Mouse (Mus musculus) forebrain, embryonic 14.5 days (tissue): ENCODE results near the gene Pcyox1. TPM values are rescaled to one million over a fixed set of nuclear protein-coding genes. Genes with fewer than 3 reads are reported as not detected.

Experiments used
- ATAC-seq: fragments of 200-750 bp; cut with Nextera tagmentation; 2 replicates; pipeline ENCODE4 v1.8.0; 2017; ENCODE audit warnings: mild to moderate bottlenecking, moderate library complexity
- DNase-seq: peaks from one replicate; pipeline ENCODE4 v3.0.0-alpha.2; 2015; ENCODE audit warnings: low spot score
- H3K27ac ChIP-seq: fragments of 300-500 bp; sonication (generic); 2 replicates; pipeline ENCODE4 v1.5.1; 2014; ENCODE audit warnings: low read depth, mild to moderate bottlenecking, control low read depth, low read length, moderate library complexity
- H3K27me3 ChIP-seq: fragments of 300-500 bp; sonication (generic); replicated peaks from 2 replicates; pipeline ENCODE4 v1.6.1; 2014; ENCODE audit warnings: low read length, control low read depth, mixed read lengths; ENCODE audit not compliant: control insufficient read depth, insufficient read depth
- H3K36me3 ChIP-seq: fragments of 300-500 bp; sonication (generic); 2 replicates; pipeline ENCODE4 v1.6.1; 2014; ENCODE audit warnings: low read length, control low read depth; ENCODE audit not compliant: control insufficient read depth, insufficient read depth
- H3K4me1 ChIP-seq: fragments of 300-500 bp; sonication (generic); 2 replicates; pipeline ENCODE4 v1.6.1; 2014; ENCODE audit warnings: antibody characterized with exemption, low read length, control low read depth; ENCODE audit not compliant: control insufficient read depth, insufficient read depth
- H3K4me2 ChIP-seq: fragments of 300-500 bp; sonication (generic); 2 replicates; pipeline ENCODE4 v1.6.1; 2014; ENCODE audit warnings: mild to moderate bottlenecking, control low read depth, low read length
- H3K4me3 ChIP-seq: fragments of 300-500 bp; sonication (generic); 2 replicates; pipeline ENCODE4 v1.5.1; 2014; ENCODE audit warnings: low read depth, low read length, control low read depth
- H3K9ac ChIP-seq: fragments of 300-500 bp; sonication (generic); 2 replicates; pipeline ENCODE4 v1.6.1; 2014; ENCODE audit warnings: mild to moderate bottlenecking, low read length, control low read depth, moderate library complexity
- H3K9me3 ChIP-seq: fragments of 300-500 bp; sonication (generic); replicated peaks from 2 replicates; pipeline ENCODE4 v1.6.1; 2016; ENCODE audit warnings: low read length, control low read depth, mixed read lengths; ENCODE audit not compliant: control insufficient read depth
- whole genome bisulfite sequencing: fragments of 180-500 bp; shearing (Covaris S2); extraction: QIAGEN DNeasy Blood & Tissue Kit; methylation state at CpG from one replicate; pipeline ENCODE4 v1.1.7; 2014; 5-methylcytosine and 5-hydroxymethylcytosine counted together
- polyA plus RNA-seq: library from polyadenylated mRNA; unstranded; fragments of >200 nt; fragmentation: Nextera tagmentation; extraction: Ambion mirVana; gene quantifications from 2 replicates; pipeline ENCODE4 v1.2.1, GENCODE M21; 2014

Pcyox1 gene
- 81.3 and 90.2 TPM in 2 replicates for polyA plus RNA-seq

DNA sequence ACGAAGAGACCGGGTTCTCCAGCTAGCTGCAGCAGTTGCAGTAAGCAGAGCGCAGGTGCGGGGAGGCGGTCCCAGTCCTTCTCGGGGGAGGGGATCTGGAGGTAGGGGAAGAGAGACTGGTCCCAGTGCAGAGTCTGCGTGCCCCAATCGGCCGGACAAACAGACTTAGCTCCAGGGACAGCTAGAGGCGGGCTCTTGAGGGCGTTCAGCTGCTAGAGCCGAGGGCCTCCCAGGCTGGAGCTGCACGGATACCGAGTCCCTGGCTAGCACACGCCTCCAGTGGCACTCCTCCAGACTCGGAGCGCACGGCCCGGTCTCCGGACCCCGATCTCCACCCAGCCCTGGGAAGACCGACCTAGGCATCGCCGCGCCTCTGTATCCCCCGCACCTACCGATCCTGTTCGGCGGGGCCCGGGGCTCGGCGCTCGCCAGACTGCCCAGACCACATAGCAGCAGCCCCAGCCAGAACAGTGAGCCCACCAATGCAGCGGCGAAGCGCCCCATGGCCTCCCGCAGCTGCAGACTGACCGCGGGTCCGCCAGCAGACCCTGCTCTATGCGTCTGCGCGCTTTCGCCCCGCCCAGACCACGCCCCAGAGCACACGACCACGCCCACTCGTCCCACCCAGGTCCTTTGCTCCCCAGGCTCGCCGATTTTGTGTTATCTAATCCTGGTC lies at the start of gene Pcyox1:
Gene Pcyox1 (minus strand): TSS at position 574 of the 676 bp plus-strand sequence.
- peak within 1 kb of the TSS; percentile 96 for H3K9ac ChIP-seq
- no peaks in the 10 kb centered on the region for H3K9me3 ChIP-seq
- under 1% methylated on average over 51 of the region's 51 CpGs for WGBS
- H3K27ac ChIP-seq: peak within 1 kb of the TSS; percentile 91
- H3K36me3 ChIP-seq: peaks cover 22% of the 10 kb centered on the region
- peak within 1 kb of the TSS; percentile 69 for H3K4me2 ChIP-seq
- H3K4me1 ChIP-seq: peaks cover 17% of the 10 kb centered on the region
- ATAC-seq (peak; percentile 94), DNase-seq (peak; percentile 91)
- H3K4me3 ChIP-seq: peak within 1 kb of the TSS; percentile 87
- H3K27me3 ChIP-seq: no peaks in the 10 kb centered on the region

DNA sequence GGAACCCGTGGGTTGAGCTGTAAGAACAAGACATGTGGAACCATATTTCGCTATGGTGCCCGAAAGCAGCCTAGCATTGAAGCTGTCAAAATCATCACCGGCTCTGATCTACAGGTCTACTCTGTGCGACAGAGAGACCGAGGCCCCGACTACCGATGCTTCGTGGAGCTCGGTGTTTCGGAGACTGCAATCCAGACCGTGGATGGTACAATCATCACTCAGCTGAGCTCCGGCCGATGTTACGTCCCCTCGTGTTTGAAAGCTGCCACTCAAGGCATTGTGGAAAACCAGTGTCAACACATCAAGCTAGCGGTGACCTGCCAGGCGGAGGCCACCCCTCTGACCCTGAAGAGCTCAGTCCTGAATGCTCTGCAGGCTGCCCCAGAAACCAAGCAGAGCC lies 48.6 kb upstream of the Pcyox1 start:
- DNase-seq: no peak
- no peak overlapping the region for H3K4me3 ChIP-seq
- no peaks in the 10 kb centered on the region for H3K9me3 ChIP-seq
- H3K9ac ChIP-seq: no peak overlapping the region
- H3K27ac ChIP-seq: no peak overlapping the region
- WGBS: 97% methylated on average over 18 of the region's 18 CpGs
- H3K36me3 ChIP-seq: peaks cover 56% of the 10 kb centered on the region
- H3K27me3 ChIP-seq: no peaks in the 10 kb centered on the region
- no peak overlapping the region for H3K4me2 ChIP-seq
- no peaks in the 10 kb centered on the region for H3K4me1 ChIP-seq
- no peak for ATAC-seq

DNA sequence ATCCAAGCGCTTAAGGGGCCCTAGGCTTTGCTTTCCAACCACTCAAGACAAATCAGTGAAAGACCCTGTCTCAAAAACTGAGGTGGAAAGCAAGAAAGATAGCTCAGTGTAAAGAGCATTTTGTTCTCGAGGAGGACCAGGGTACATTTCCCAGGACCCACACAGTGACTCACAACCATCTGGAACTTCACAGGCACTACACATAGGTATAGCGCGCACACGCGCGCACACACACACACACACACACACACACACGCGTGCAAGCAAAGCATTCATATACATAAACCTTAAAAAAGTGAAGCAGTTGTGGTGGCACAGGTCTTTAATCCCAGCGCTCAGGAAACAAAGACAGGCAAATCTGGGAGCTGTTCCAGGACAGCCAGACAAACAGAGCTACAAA lies 44.6 kb upstream of the Pcyox1 start:
- Histone ChIP-seq H3K9ac (no peak overlapping the region), H3K4me2 (no peak overlapping the region)

DNA sequence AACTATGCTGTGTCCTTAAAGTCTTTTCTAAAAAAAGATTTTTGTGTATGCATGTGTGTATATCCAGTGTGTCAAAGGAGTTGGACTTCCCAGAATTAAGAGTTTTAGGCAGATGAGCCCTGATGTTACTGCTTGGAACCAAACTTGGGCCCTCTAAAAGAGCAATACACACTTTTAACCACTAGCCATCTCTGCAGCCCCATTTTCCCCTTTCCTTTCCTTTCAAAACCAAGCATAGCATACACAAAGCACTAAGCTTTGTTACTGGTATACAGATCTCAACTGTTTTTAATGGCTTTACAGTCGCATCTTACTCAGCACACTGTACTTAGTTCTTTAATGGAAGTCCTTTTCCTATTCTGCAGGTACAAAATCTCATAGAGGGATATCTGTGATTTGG lies 42.6 kb upstream of the Pcyox1 start:
- Histone ChIP-seq H3K9me3 (no peaks in the 10 kb centered on the region), H3K36me3 (peaks cover 33% of the 10 kb centered on the region), H3K4me3 (peak overlapping the region; percentile 83), H3K4me1 (no peaks in the 10 kb centered on the region), H3K9ac (peak overlapping the region; percentile 86), H3K27ac (no peak overlapping the region), H3K27me3 (no peaks in the 10 kb centered on the region), H3K4me2 (peak overlapping the region; percentile 79)
- no peak for ATAC-seq
- WGBS: 95% methylated on average over 1 of the region's 1 CpGs
- DNase-seq: no peak

More for the DNA sequence above, 44.6 kb upstream of the Pcyox1 start:
- DNase-seq (no peak), ATAC-seq (no peak)
- Histone ChIP-seq H3K36me3 (peaks cover 29% of the 10 kb centered on the region), H3K27ac (no peak overlapping the region), H3K4me1 (no peaks in the 10 kb centered on the region), H3K27me3 (no peaks in the 10 kb centered on the region), H3K4me3 (no peak overlapping the region), H3K9me3 (no peaks in the 10 kb centered on the region)
- WGBS: 91% methylated on average over 10 of the region's 10 CpGs

DNA sequence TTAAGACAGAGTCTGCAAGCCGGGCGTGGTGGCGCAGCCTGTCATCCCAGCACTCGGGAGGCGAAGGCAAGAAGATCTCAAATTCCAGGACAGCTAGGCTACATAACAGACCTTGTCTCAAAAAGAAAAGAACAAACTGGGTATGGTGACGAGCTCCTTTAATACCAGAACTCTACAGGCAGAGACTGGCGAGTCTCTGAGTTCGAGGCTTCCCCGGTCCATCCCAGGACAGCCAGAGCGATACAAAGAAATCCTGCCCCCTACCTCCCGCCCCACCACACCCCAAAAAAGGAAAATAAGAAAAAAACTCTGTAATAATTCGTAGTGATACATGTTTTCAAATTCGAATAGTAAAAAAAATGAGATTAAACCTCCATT lies 42.2 kb upstream of the Pcyox1 start:
- ATAC-seq (no peak), DNase-seq (no peak)
- Histone ChIP-seq H3K4me1 (no peaks in the 10 kb centered on the region), H3K27me3 (no peaks in the 10 kb centered on the region), H3K9me3 (no peaks in the 10 kb centered on the region), H3K4me3 (peak overlapping the region; percentile 83), H3K9ac (peak overlapping the region; percentile 86), H3K27ac (peak overlapping the region; percentile 87), H3K4me2 (peak overlapping the region; percentile 79), H3K36me3 (peaks cover 33% of the 10 kb centered on the region)
- 3% methylated on average over 13 of the region's 13 CpGs for WGBS

DNA sequence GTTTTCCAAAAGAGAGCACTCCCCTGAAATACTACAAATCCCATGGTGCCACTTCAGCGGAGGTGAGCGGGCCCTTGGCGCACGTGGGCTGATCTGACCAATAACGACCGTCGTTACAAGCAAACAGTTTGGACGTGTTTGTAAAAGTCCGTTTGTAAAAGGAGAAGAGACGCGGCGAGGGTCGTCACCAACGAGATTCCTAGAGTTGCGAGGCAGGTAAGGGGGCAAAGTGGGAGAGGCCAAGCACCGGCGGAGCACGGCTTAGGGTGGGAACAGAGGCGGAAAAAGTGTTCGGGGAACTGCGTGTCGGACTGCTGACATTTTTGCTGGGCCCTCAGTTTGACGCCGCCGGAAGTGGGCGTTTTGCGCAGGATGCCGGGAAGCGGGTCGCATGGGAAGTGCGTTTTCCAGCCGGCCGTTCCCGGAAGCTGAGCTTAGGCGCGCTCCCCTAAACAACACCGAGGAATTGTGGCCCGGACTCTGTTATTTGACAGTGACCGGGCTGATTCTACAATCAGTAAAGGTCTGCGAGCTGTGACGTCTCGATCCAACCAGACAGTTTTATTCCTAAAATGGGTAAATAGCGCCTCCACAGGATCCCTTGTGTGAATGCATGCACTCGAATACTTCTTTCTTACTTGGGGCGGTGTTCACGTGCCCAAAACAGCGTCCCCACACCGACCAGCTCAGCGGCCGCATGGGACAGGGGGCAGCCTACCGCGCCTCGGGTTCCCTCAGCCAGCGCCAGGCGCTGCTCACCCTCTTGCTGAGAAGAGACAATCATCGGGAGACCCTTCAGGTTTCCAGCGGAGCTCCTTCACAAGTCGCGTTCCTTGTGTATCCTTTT lies 41.5 kb upstream of the Pcyox1 start, which contains the start of gene C87436:
Gene C87436 (plus strand): TSS at position 103 of the 847 bp plus-strand sequence.
- peak; percentile 97 for DNase-seq

DNA sequence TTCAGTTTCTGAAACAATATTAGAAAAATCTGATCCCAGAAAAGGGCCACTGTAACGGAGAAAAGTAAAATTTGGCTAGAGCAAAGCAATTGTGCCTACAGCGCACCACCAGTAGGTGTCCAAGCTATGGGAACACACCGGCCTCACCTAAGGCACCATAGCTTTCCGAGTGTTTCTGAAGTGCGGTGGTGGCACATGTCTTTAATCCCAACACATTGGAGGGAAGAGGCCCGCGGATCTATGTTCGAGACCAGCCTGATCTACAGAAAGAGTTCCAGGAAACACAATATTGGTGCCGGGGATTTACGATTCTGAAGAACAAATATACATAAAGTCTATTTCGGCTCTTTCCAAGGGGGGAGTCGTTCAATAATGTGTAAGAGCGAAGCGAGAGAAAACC lies 40.8 kb upstream of the Pcyox1 start:
- peak overlapping the region; percentile 86 for H3K9ac ChIP-seq
- H3K36me3 ChIP-seq: peaks cover 39% of the 10 kb centered on the region
- H3K4me2 ChIP-seq: peak overlapping the region; percentile 79
- no peaks in the 10 kb centered on the region for H3K27me3 ChIP-seq
- no peaks in the 10 kb centered on the region for H3K9me3 ChIP-seq
- peak; percentile 51 for DNase-seq
- peak; percentile 28; the same call in 1 of the 2 replicates for ATAC-seq
- H3K4me3 ChIP-seq: peak overlapping the region; percentile 83
- H3K4me1 ChIP-seq: no peaks in the 10 kb centered on the region
- H3K27ac ChIP-seq: peak overlapping the region; percentile 87
- WGBS: 3% methylated on average over 14 of the region's 14 CpGs

More for the DNA sequence above, 41.5 kb upstream of the Pcyox1 start, which contains the start of gene C87436:
- Histone ChIP-seq H3K4me1 (no peaks in the 10 kb centered on the region), H3K27ac (peak within 1 kb of the TSS; percentile 87), H3K9ac (peak within 1 kb of the TSS; percentile 86), H3K36me3 (peaks cover 33% of the 10 kb centered on the region), H3K4me2 (peak within 1 kb of the TSS; percentile 79), H3K9me3 (no peaks in the 10 kb centered on the region), H3K27me3 (no peaks in the 10 kb centered on the region), H3K4me3 (peak within 1 kb of the TSS; percentile 83)
- ATAC-seq: peak; percentile 96
- WGBS: under 1% methylated on average over 59 of the region's 59 CpGs

DNA sequence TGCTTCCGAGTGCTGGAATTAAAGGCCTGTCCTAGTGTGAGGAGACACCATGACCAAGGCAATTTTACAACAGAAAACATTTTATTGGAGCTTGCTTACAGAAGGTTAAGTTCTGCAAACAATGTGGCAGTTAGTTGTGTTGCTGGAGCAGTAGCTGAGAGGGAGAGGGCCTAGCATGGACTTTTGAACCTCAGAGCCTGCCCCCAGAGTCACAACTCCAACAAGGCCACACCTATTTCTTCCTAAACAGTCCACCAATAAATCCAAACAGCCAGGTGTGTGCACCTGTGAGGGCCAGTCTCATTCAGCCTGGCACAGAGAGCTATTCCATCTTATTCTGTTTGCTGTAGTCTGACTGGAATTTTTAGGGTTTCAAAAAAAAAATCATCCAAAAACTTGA lies 36.7 kb upstream of the Pcyox1 start:
- H3K4me2 ChIP-seq: no peak overlapping the region
- H3K36me3 ChIP-seq: peaks cover 74% of the 10 kb centered on the region
- no peaks in the 10 kb centered on the region for H3K27me3 ChIP-seq
- 95% methylated on average over 1 of the region's 1 CpGs for WGBS
- no peak overlapping the region for H3K27ac ChIP-seq
- no peak overlapping the region for H3K4me3 ChIP-seq
- no peaks in the 10 kb centered on the region for H3K4me1 ChIP-seq
- ATAC-seq (no peak), DNase-seq (no peak)
- H3K9ac ChIP-seq: no peak overlapping the region
- H3K9me3 ChIP-seq: no peaks in the 10 kb centered on the region
